Mouse (Mus musculus) midbrain, postnatal 0 days (tissue): ENCODE data around the gene Marcks. TPM values are rescaled to one million over a fixed set of nuclear protein-coding genes. Genes with fewer than 3 reads are reported as not detected.

Experiments
- ATAC-seq: fragments of 200-750 bp; cut with Nextera tagmentation; 2 replicates; pipeline ENCODE4 v1.8.0; 2017; ENCODE audit warnings: moderate number of reproducible peaks, mild to moderate bottlenecking, moderate TSS enrichment, moderate library complexity; ENCODE audit not compliant: low FRiP score
- DNase-seq: peaks from one replicate; pipeline ENCODE4 v3.0.0-alpha.2; 2015; ENCODE audit warnings: low spot score
- H3K27ac ChIP-seq: fragments of 300-500 bp; sonication (generic); 2 replicates; pipeline ENCODE4 v1.5.1; 2014; ENCODE audit warnings: low read depth, mild to moderate bottlenecking, low read length, mixed read lengths
- H3K27me3 ChIP-seq: fragments of 300-500 bp; sonication (generic); 2 replicates; pipeline ENCODE4 v1.6.1; 2014; ENCODE audit warnings: low read length, control low read depth, mixed read lengths; ENCODE audit not compliant: insufficient read depth
- H3K36me3 ChIP-seq: fragments of 300-500 bp; sonication (generic); 2 replicates; pipeline ENCODE4 v1.6.1; 2014; ENCODE audit warnings: low read length, control low read depth, mixed read lengths; ENCODE audit not compliant: insufficient read depth
- H3K4me1 ChIP-seq: fragments of 300-500 bp; sonication (generic); 2 replicates; pipeline ENCODE4 v1.6.1; 2014; ENCODE audit warnings: mild to moderate bottlenecking, control low read depth, antibody characterized with exemption, low read length, mixed read lengths; ENCODE audit not compliant: insufficient read depth
- H3K4me2 ChIP-seq: fragments of 300-500 bp; sonication (generic); 2 replicates; pipeline ENCODE4 v1.6.1; 2014; ENCODE audit warnings: low read depth, mild to moderate bottlenecking, low read length, mixed read lengths; ENCODE audit not compliant: poor library complexity, severe bottlenecking
- H3K4me3 ChIP-seq: fragments of 300-500 bp; sonication (generic); 2 replicates; pipeline ENCODE4 v1.5.1; 2014; ENCODE audit warnings: low read depth, mild to moderate bottlenecking, low read length, moderate library complexity
- H3K9ac ChIP-seq: fragments of 300-500 bp; sonication (generic); replicated peaks from 2 replicates; pipeline ENCODE4 v1.6.1; 2014; ENCODE audit warnings: mild to moderate bottlenecking, low read length, moderate library complexity, mixed read lengths; ENCODE audit not compliant: poor library complexity, severe bottlenecking
- H3K9me3 ChIP-seq: fragments of 300-500 bp; sonication (generic); 2 replicates; pipeline ENCODE4 v1.6.1; 2016; ENCODE audit warnings: low read length, control low read depth
- CTCF ChIP-seq: IDR thresholded peaks from 2 replicates; pipeline ENCODE4 v1.5.1; 2016; ENCODE audit warnings: antibody characterized with exemption, mild to moderate bottlenecking
- whole genome bisulfite sequencing: fragments of 180-500 bp; shearing (Covaris S2); extraction: QIAGEN DNeasy Blood & Tissue Kit; methylation state at CpG from one replicate; pipeline ENCODE4 v1.1.7; 2014; 5-methylcytosine and 5-hydroxymethylcytosine counted together
- polyA plus RNA-seq: library from polyadenylated mRNA; unstranded; fragments of >200 nt; fragmentation: Nextera tagmentation; extraction: Ambion mirVana; gene quantifications from 2 replicates; pipeline ENCODE4 v1.2.1, GENCODE M21; 2015
- total RNA-seq: library from RNA; depleted of rRNA; stranded (reverse); fragments of >200 nt; gene quantifications from 2 replicates; pipeline ENCODE4 v1.2.3, GENCODE M21; 2014

The Marcks gene
- total and polyA plus RNA-seq, 2 experiments from 2014 or later, result 265 to 488 TPM

DNA sequence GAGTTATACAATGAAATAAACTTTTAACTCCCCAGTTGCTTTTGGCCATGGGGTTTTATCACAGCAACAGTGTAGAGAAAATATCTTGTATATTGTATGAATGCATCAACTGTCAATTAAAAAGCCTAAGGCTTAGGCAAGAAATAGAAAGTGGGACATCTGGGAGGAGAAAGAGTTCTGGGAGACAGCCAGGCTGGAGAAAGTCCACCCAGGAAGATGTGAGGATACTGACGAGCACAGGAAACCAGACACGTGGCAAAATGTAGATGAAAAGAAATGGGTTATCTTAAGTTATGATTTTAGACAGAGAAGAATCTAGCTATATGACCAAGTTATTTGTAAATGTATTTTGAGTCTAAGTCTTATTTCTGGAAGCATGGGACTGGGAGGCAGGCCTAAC, 27.3 kb downstream of the Marcks start:
- no peaks in the 10 kb centered on the region for H3K9me3 ChIP-seq
- no peak overlapping the region for H3K27ac ChIP-seq
- H3K4me2 ChIP-seq, result no peak overlapping the region
- H3K9ac ChIP-seq, result no peak overlapping the region
- H3K36me3 ChIP-seq, result no peaks in the 10 kb centered on the region
- no peaks in the 10 kb centered on the region for H3K27me3 ChIP-seq
- DNase-seq, result no peak
- no peaks in the 10 kb centered on the region for H3K4me1 ChIP-seq
- 82% methylated on average over 2 of the region's 2 CpGs for WGBS
- no peak for ATAC-seq
- H3K4me3 ChIP-seq, result no peak overlapping the region
- TF ChIP-seq CTCF, result no peak

- H3K27ac ChIP-seq, result no peak overlapping the region
Measured at GRCm38 (mm10) chr10:37106871-37107627, 31.7 kb downstream of the Marcks start.

GRCm38 (mm10) chr10:37106303-37106702, 32.4 kb downstream of the Marcks start:
- no peak for ATAC-seq
- WGBS, result 95% methylated on average over 8 of the region's 8 CpGs
- DNase-seq, result no peak
- H3K4me1 ChIP-seq, result no peaks in the 10 kb centered on the region
- no peaks in the 10 kb centered on the region for H3K36me3 ChIP-seq
- no peak for TF ChIP-seq CTCF
- no peak overlapping the region for H3K9ac ChIP-seq
- H3K4me2 ChIP-seq, result no peak overlapping the region
- H3K4me3 ChIP-seq, result no peak overlapping the region
- H3K27me3 ChIP-seq, result no peaks in the 10 kb centered on the region
- H3K9me3 ChIP-seq, result no peaks in the 10 kb centered on the region
- no peak overlapping the region for H3K27ac ChIP-seq

More at GRCm38 (mm10) chr10:37106871-37107627, 31.7 kb downstream of the Marcks start:
- Histone ChIP-seq H3K4me3 (no peak overlapping the region), H3K9ac (no peak overlapping the region), H3K4me1 (no peaks in the 10 kb centered on the region), H3K9me3 (no peaks in the 10 kb centered on the region), H3K4me2 (no peak overlapping the region), H3K36me3 (no peaks in the 10 kb centered on the region), H3K27me3 (no peaks in the 10 kb centered on the region)
- no peak for DNase-seq
- no peak for TF ChIP-seq CTCF
- ATAC-seq, result no peak
- 85% methylated on average over 4 of the region's 4 CpGs for WGBS

DNA sequence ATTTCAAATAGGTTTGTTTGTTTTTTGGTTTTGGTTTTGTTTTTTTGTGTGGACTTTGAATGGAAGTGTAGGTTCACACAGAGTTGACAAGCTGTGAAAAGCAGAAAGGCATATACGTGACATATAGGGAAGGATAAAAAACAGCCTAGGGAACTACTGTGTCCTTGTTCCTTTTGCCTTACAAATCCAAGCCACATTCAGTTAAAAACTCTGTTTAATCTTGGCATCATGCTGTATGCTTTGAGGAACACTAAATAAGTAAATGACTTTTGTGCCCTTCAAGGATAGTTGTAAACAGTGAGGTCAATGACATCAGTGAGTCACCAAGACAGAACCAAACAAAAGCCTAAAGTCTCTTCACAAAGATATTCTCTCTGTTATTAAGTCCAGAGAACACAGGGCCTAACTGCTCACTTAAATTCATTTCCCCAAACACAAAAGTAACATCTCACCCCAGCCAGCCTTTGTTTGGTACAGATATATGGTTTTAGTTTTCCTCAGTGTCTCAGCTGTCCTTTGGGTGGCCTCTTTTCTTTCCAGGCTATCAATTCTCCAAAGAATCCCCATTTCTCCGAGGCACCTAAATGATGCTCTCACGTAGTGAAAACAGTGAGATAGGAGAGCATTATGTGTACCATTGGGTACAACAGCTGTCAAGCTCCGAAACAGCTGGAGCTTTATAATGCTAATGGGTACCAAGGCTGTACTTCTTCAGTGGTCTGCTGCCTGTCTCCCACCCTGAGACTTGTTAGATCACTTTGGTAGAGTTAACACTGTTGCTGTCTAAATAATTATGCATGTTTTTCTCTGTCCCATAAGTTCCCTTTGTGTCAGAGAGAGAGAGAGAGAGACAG, 36.3 kb downstream of the Marcks start:
- WGBS, result 52% methylated on average over 4 of the region's 4 CpGs
- no peak for ATAC-seq
- Histone ChIP-seq H3K4me3 (no peak overlapping the region), H3K4me1 (no peaks in the 10 kb centered on the region), H3K9ac (no peak overlapping the region), H3K27ac (no peak overlapping the region), H3K27me3 (no peaks in the 10 kb centered on the region), H3K9me3 (no peaks in the 10 kb centered on the region), H3K36me3 (no peaks in the 10 kb centered on the region), H3K4me2 (no peak overlapping the region)
- TF ChIP-seq CTCF, result no peak
- DNase-seq, result no peak

GRCm38 (mm10) chr10:37101733-37102132, 37.0 kb downstream of the Marcks start:
- no peak for TF ChIP-seq CTCF
- Histone ChIP-seq H3K4me3 (no peak overlapping the region), H3K4me2 (no peak overlapping the region), H3K27me3 (no peaks in the 10 kb centered on the region), H3K9me3 (no peaks in the 10 kb centered on the region), H3K27ac (no peak overlapping the region), H3K36me3 (no peaks in the 10 kb centered on the region), H3K9ac (no peak overlapping the region), H3K4me1 (no peaks in the 10 kb centered on the region)
- DNase-seq, result peak; percentile 5
- no peak for ATAC-seq
- WGBS, result 26% methylated on average over 2 of the region's 2 CpGs

DNA sequence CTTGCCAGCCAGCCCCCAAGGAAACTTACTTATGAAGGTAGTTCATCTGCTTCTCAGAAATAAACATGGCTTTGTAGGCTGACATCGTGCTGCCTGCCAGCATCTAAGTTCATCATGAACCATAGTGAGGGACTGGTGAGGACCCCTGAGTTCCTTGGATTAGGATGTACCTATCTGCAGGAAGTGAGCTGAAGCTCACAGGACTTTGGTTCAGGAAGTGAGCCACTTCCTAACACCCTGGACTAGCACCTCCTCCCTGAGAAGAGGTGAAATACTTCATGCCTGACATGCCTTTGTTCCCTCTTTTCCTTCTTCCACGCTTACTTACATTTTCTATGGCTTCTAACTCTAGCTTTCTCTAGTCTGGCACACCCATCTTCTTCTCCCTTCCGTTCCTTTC, 42.2 kb downstream of the Marcks start:
- WGBS, result 87% methylated on average over 3 of the region's 3 CpGs

More for the DNA sequence above, 42.2 kb downstream of the Marcks start:
- Histone ChIP-seq H3K4me2 (no peak overlapping the region), H3K4me1 (no peaks in the 10 kb centered on the region), H3K9ac (no peak overlapping the region), H3K27me3 (no peaks in the 10 kb centered on the region), H3K27ac (no peak overlapping the region), H3K4me3 (no peak overlapping the region), H3K36me3 (no peaks in the 10 kb centered on the region), H3K9me3 (no peaks in the 10 kb centered on the region)
- DNase-seq, result no peak
- TF ChIP-seq CTCF, result no peak
- ATAC-seq, result no peak
